Mouse (Mus musculus): ENCODE data around the gene Cyth4. TPM values are rescaled to one million over a fixed set of nuclear protein-coding genes. Genes with fewer than 3 reads are reported as not detected.

The Cyth4 gene
- polyA plus RNA-seq, 2 experiments, result 6.9 to 9.0 TPM

DNA sequence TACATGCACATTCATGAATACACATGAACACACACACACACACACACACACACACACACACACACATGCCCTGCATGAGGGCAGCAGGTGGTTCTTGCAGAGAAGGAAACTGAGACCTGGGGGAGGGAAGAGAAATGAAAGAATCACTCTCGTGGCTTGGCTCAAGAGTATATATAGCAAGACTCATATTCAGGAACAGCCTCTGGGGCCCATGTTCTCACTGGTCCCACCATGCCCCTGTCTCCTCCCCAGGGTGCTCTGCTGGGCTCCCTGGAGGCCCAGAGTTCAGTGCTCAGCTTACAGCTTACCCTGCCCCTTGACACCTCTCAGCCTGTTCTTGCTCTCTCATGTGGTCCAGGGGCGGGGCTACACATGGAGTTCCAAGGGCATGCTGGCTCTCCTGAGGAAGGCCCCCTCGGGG is 8.5 kb downstream of the Cyth4 start:
- DNase-seq (ENCODE audit: low spot score), result no peak
- Histone ChIP-seq H3K4me2 (replicated peaks; ENCODE audit: low read depth, low read length, severe bottlenecking) (no peak overlapping the region), H3K27me3 (ENCODE audit: control insufficient read depth, insufficient read depth, low read length) (no peaks in the 10 kb centered on the region), H3K36me3 (ENCODE audit: control insufficient read depth, insufficient read depth, low read length) (no peaks in the 10 kb centered on the region), H3K9me3 (ENCODE audit: control insufficient read depth, low read length) (no peaks in the 10 kb centered on the region), H3K27ac (replicated peaks; ENCODE audit: low read depth, low read length) (no peak overlapping the region), H3K4me1 (ENCODE audit: control insufficient read depth, insufficient read depth, low read length) (no peaks in the 10 kb centered on the region), H3K9ac (ENCODE audit: low read depth, low read length, severe bottlenecking) (no peak overlapping the region), H3K4me3 (replicated peaks; ENCODE audit: low read length) (no peak overlapping the region)
- no peak for TF ChIP-seq POLR2A (IDR thresholded peaks at IDR 0.05; ENCODE audit: borderline replicate concordance, extremely low read depth, insufficient read depth, insufficient read length)
- WGBS, result 53% methylated on average over 3 of the region's 3 CpGs
- no peak for ATAC-seq (ENCODE audit: low FRiP score, low read depth)

DNA sequence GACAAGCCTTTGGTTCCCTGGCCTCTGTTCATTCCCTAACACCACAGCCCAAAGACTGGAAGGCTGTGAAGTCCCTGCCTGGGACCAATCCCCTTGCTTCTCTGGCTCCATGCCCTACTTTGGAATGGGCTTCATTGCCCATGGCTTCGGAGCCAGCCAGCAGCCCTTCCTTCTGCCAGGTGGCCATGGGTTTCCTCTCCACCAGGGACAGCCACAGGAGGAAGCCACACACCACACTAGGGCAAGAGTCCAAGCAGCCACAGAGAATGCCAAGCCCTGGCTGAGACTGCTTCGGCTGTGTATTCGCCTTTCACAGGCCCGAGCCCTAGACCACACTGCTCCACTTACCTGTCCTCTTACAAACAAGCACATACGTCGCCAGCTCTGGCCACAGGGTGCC is 9.2 kb downstream of the Cyth4 start:
- Histone ChIP-seq H3K36me3 (ENCODE audit: control insufficient read depth, insufficient read depth, low read length) (no peaks in the 10 kb centered on the region), H3K4me3 (replicated peaks; ENCODE audit: low read length) (no peak overlapping the region), H3K4me1 (ENCODE audit: control insufficient read depth, insufficient read depth, low read length) (peaks cover 4% of the 10 kb centered on the region; the same call in 1 of the 2 replicates), H3K27me3 (ENCODE audit: control insufficient read depth, insufficient read depth, low read length) (no peaks in the 10 kb centered on the region), H3K9ac (ENCODE audit: low read depth, low read length, severe bottlenecking) (no peak overlapping the region), H3K27ac (replicated peaks; ENCODE audit: low read depth, low read length) (no peak overlapping the region), H3K4me2 (replicated peaks; ENCODE audit: low read depth, low read length, severe bottlenecking) (no peak overlapping the region), H3K9me3 (ENCODE audit: control insufficient read depth, low read length) (no peaks in the 10 kb centered on the region)
- ATAC-seq (ENCODE audit: low FRiP score, low read depth) (no peak), DNase-seq (ENCODE audit: low spot score) (no peak)
- TF ChIP-seq POLR2A (IDR thresholded peaks at IDR 0.05; ENCODE audit: borderline replicate concordance, extremely low read depth, insufficient read depth, insufficient read length), result no peak
- WGBS, result 77% methylated on average over 6 of the region's 6 CpGs

DNA sequence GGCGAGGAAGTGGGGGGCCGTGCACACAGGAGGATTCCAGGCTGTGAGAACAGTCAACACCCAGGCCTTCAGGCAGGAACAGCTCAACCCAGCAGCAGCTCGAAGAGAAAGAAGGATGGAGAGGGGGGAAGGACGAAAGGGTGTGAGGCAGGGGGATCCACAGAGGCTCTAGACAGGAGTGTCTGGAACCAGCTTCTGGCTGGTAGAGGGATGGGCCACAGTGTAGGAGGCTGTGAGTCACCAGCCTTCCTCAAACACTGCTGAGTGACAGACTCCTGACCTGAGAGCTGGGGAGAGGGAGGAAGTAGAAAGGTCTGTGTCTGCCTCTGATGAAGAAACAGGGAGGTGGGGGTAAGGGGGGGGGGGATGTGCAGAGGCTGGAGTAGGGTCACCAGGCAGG is 10.6 kb downstream of the Cyth4 start:
- Histone ChIP-seq H3K9me3 (ENCODE audit: control insufficient read depth, low read length) (no peaks in the 10 kb centered on the region), H3K27ac (replicated peaks; ENCODE audit: low read depth, low read length) (no peak overlapping the region), H3K36me3 (ENCODE audit: control insufficient read depth, insufficient read depth, low read length) (no peaks in the 10 kb centered on the region), H3K4me2 (replicated peaks; ENCODE audit: low read depth, low read length, severe bottlenecking) (no peak overlapping the region), H3K4me1 (ENCODE audit: control insufficient read depth, insufficient read depth, low read length) (peaks cover 7% of the 10 kb centered on the region; the same call in 1 of the 2 replicates), H3K9ac (ENCODE audit: low read depth, low read length, severe bottlenecking) (no peak overlapping the region), H3K27me3 (ENCODE audit: control insufficient read depth, insufficient read depth, low read length) (no peaks in the 10 kb centered on the region), H3K4me3 (replicated peaks; ENCODE audit: low read length) (no peak overlapping the region)
- no peak for DNase-seq (ENCODE audit: low spot score)
- no peak for ATAC-seq (ENCODE audit: low FRiP score, low read depth)
- 65% methylated on average over 4 of the region's 4 CpGs for WGBS
- TF ChIP-seq POLR2A (IDR thresholded peaks at IDR 0.05; ENCODE audit: borderline replicate concordance, extremely low read depth, insufficient read depth, insufficient read length), result no peak

DNA sequence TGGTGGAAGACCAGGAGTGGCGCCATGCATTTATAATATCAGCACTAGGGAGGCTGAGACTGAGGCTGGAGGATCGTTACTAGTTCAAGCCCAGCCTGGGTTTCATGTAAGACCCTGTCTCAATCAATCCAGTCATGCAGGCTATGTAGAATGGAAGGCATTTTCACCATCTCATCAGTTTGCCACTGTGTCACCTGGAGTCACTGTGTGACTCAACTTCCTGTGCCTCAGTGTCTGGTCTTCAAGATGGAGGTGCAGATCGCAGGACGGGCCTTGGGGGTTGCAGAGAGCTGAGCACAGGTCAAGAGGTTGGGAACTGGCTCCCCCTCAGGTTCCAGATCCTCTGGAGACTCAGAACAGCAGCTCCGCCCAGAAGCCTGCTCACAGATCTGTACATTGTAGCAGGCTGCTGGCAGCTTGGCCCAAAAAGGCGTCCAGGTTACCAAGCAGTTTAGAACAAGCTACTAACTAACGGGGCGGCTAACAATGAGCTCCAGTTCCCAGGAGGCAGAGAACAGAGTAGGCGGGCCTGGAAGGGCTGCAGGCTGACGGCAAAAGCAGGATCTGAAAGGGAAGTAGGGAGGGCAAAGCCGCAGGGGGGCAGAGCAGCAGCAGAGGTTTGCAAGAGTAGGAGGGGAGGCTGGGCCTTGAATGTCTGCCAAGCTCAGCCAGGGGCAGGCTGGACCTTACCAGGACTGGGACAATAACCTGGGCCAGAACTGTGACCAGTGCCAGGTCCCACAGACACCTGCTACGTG is 14.0 kb downstream of the Cyth4 start:
- TF ChIP-seq POLR2A (IDR thresholded peaks at IDR 0.05; ENCODE audit: borderline replicate concordance, extremely low read depth, insufficient read depth, insufficient read length), result no peak
- 43% methylated on average over 12 of the region's 12 CpGs for WGBS
- DNase-seq (ENCODE audit: low spot score), result no peak

DNA sequence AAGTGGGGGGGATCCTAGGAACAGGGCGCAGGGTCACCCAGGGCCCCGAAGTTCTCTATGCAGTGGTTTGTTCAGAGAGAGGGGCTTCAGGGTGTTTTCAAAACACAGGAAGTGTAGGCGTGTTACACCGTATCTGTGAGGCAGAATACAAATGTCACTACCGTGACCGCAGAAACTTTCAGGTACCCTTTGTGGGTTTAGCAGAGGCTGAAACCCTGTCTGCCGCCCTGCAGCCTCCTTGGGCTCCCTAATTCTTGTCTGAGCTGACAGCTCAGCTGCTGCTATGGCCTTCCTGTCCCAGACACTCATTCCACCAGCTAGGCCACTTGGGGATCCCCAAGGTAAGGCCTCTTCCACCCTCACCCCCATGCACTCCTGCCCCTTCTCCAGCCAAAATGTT is 17.7 kb downstream of the Cyth4 start:
- no peaks in the 10 kb centered on the region for H3K27me3 ChIP-seq (ENCODE audit: control insufficient read depth, insufficient read depth, low read length)
- no peak overlapping the region for H3K4me3 ChIP-seq (replicated peaks; ENCODE audit: low read length)
- no peaks in the 10 kb centered on the region for H3K36me3 ChIP-seq (ENCODE audit: control insufficient read depth, insufficient read depth, low read length)
- H3K9me3 ChIP-seq (ENCODE audit: control insufficient read depth, low read length), result no peaks in the 10 kb centered on the region
- WGBS, result 87% methylated on average over 7 of the region's 7 CpGs
- no peak overlapping the region for H3K4me2 ChIP-seq (replicated peaks; ENCODE audit: low read depth, low read length, severe bottlenecking)
- H3K4me1 ChIP-seq (ENCODE audit: control insufficient read depth, insufficient read depth, low read length), result peaks cover 7% of the 10 kb centered on the region; the same call in 1 of the 2 replicates
- no peak overlapping the region for H3K27ac ChIP-seq (replicated peaks; ENCODE audit: low read depth, low read length)
- TF ChIP-seq POLR2A (IDR thresholded peaks at IDR 0.05; ENCODE audit: borderline replicate concordance, extremely low read depth, insufficient read depth, insufficient read length), result no peak
- DNase-seq (ENCODE audit: low spot score), result no peak
- H3K9ac ChIP-seq (ENCODE audit: low read depth, low read length, severe bottlenecking), result no peak overlapping the region
- no peak for ATAC-seq (ENCODE audit: low FRiP score, low read depth)

More for the DNA sequence above, 14.0 kb downstream of the Cyth4 start:
- H3K36me3 ChIP-seq (ENCODE audit: control insufficient read depth, insufficient read depth, low read length), result no peaks in the 10 kb centered on the region
- no peak overlapping the region for H3K4me3 ChIP-seq (replicated peaks; ENCODE audit: low read length)
- H3K4me2 ChIP-seq (replicated peaks; ENCODE audit: low read depth, low read length, severe bottlenecking), result no peak overlapping the region
- H3K27ac ChIP-seq (replicated peaks; ENCODE audit: low read depth, low read length), result no peak overlapping the region
- no peaks in the 10 kb centered on the region for H3K9me3 ChIP-seq (ENCODE audit: control insufficient read depth, low read length)
- no peak for ATAC-seq (ENCODE audit: low FRiP score, low read depth)
- H3K9ac ChIP-seq (ENCODE audit: low read depth, low read length, severe bottlenecking), result no peak overlapping the region
- peaks cover 7% of the 10 kb centered on the region; the same call in 1 of the 2 replicates for H3K4me1 ChIP-seq (ENCODE audit: control insufficient read depth, insufficient read depth, low read length)
- H3K27me3 ChIP-seq (ENCODE audit: control insufficient read depth, insufficient read depth, low read length), result no peaks in the 10 kb centered on the region
